32 mouse cellular contexts compared by ENCODE assay signal in the genomic region with DNA sequence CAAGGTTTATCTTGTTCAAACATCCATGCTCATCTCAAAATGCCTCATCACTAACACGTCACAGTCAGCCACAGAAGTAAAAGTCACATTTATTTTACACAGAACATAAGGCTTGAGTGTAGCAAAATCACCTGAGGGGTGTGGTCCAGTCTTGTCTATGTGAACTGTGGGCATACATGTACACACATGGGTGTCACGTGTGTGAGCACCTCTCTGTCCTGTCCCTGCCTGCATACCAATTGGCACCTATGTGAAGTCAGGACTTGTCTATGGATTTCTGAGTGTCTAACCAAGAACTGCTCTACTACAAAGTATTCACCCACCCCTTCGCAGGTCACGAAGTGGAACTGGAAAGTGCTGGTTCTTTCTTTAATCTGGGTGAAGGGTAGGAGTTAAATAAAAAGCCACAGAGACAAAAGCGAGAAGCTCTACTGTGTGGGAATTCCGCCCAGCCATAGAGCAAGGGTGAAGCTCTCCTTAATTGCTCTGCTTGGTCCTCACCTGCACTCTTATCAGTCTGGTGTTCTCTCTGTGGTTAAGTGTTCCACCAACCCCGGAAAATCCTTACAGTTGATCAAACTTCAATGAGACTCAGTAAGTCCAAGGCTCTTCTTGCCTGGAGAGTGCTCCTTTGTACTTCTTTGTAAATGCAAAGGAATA. TPM values are rescaled to one million over a fixed set of nuclear protein-coding genes. Genes with fewer than 3 reads are reported as not detected.
A peak's percentile ranks its signal among the peaks of the same experiment; 100 is the strongest.
DNase-seq lines count a peak whose midpoint lies in the region; ATAC-seq and TF ChIP-seq lines count a peak whose summit lies in the region.
"Had no signal": no experiment of that assay in that cellular context is flagged by ENCODE, and none has a peak within 500 bp of the region (broad histone marks: within the 10 kb centered on the region; RNA-seq: fewer than 3 reads in every experiment).

No protein-coding gene starts in this region.

- H3K4me3 ChIP-seq in lung, embryonic 14.5 days (ENCODE audit: low read depth, low read length): no peak overlapping the region
- no peak overlapping the region for H3K4me3 ChIP-seq in embryonic facial prominence, embryonic 14.5 days (ENCODE audit: low read depth, low read length)
- no peak overlapping the region for H3K4me3 ChIP-seq in small intestine, adult 2 months (ENCODE audit: low read depth, low read length)
- no peak overlapping the region for H3K4me3 ChIP-seq in hindbrain, embryonic 13.5 days
- H3K4me3 ChIP-seq: erythroblast, embryonic 14.5 days; gastrocnemius, adult 2 months; heart, adult 2 months; heart, embryonic 12.5 days; hindbrain, embryonic 10.5 days; kidney, embryonic 15.5 days; liver, embryonic 15.5 days; lung, embryonic 15.5 days; midbrain, embryonic 13.5 days had no signal

- 70% methylated on average over 7 of the region's 7 CpGs for WGBS in lung, embryonic 14.5 days
- 83% methylated on average over 7 of the region's 7 CpGs for WGBS in embryonic facial prominence, embryonic 14.5 days
- WGBS in small intestine, adult 2 months: 36% methylated on average over 7 of the region's 7 CpGs
- WGBS in hindbrain, embryonic 13.5 days: 88% methylated on average over 7 of the region's 7 CpGs

- no peak for TF ChIP-seq CTCF in lung, embryonic 14.5 days (IDR thresholded peaks at IDR 0.05; ENCODE audit: low read depth)
- no peak for TF ChIP-seq CTCF in small intestine, adult 2 months (IDR thresholded peaks at IDR 0.05; ENCODE audit: extremely low read depth, insufficient read length, insufficient replicate concordance, low read depth, low read length)

- peak overlapping the region; percentile 27; the same call in 1 of the 2 replicates for H3K27ac ChIP-seq in lung, embryonic 14.5 days (ENCODE audit: low read depth)
- H3K27ac ChIP-seq in embryonic facial prominence, embryonic 14.5 days (replicated peaks; ENCODE audit: low read depth, low read length): no peak overlapping the region
- H3K27ac ChIP-seq in small intestine, adult 2 months (ENCODE audit: insufficient read depth, low read depth, low read length): peak overlapping the region; percentile 84
- H3K27ac ChIP-seq in hindbrain, embryonic 13.5 days: no peak overlapping the region
- H3K27ac ChIP-seq: gastrocnemius, adult 2 months; heart, adult 2 months; hindbrain, embryonic 10.5 days; hindbrain, postnatal 0 days; kidney, embryonic 15.5 days; liver, embryonic 15.5 days; lung, embryonic 15.5 days; macrophage; midbrain, embryonic 13.5 days had no signal

- ATAC-seq in lung, embryonic 14.5 days (ENCODE audit: insufficient read depth): no peak
- peak; percentile 26; the same call in 1 of the 2 replicates for ATAC-seq in embryonic facial prominence, embryonic 14.5 days (ENCODE audit: low read depth)
- no peak for ATAC-seq in hindbrain, embryonic 13.5 days (ENCODE audit: low FRiP score)
- ATAC-seq: activated CD4-positive, CD25-positive, alpha-beta regulatory T cell, adult 4 months; CD4-positive, CD25-positive, alpha-beta regulatory T cell, adult 4 months; forebrain, embryonic 16.5 days; hindbrain, postnatal 0 days; midbrain, embryonic 13.5 days had no signal

- no peaks in the 10 kb centered on the region for H3K4me1 ChIP-seq in lung, embryonic 14.5 days (ENCODE audit: insufficient read depth)
- H3K4me1 ChIP-seq in embryonic facial prominence, embryonic 14.5 days (ENCODE audit: control insufficient read depth, insufficient read depth, low read length): no peaks in the 10 kb centered on the region
- peaks cover 9% of the 10 kb centered on the region; the same call in 1 of the 2 replicates for H3K4me1 ChIP-seq in small intestine, adult 2 months (ENCODE audit: control insufficient read depth, insufficient read depth, insufficient read length, low read length)
- H3K4me1 ChIP-seq in hindbrain, embryonic 13.5 days (replicated peaks): peaks cover 3% of the 10 kb centered on the region
- H3K4me1 ChIP-seq: liver, embryonic 15.5 days had no signal

- no peaks in the 10 kb centered on the region for H3K36me3 ChIP-seq in lung, embryonic 14.5 days (ENCODE audit: insufficient read depth)
- H3K36me3 ChIP-seq in embryonic facial prominence, embryonic 14.5 days (ENCODE audit: control insufficient read depth, insufficient read depth, low read length): peaks cover 21% of the 10 kb centered on the region
- H3K36me3 ChIP-seq in small intestine, adult 2 months (ENCODE audit: control insufficient read depth, insufficient read depth, low read length): no peaks in the 10 kb centered on the region
- H3K36me3 ChIP-seq in hindbrain, embryonic 13.5 days: peaks cover 28% of the 10 kb centered on the region
- H3K36me3 ChIP-seq: liver, embryonic 15.5 days had no signal

- no peak overlapping the region for H3K4me2 ChIP-seq in lung, embryonic 14.5 days
- H3K4me2 ChIP-seq in embryonic facial prominence, embryonic 14.5 days (ENCODE audit: low read depth, low read length): no peak overlapping the region
- no peak overlapping the region for H3K4me2 ChIP-seq in hindbrain, embryonic 13.5 days
- H3K4me2 ChIP-seq: heart, embryonic 12.5 days; kidney, embryonic 15.5 days; liver, embryonic 15.5 days; lung, embryonic 15.5 days; midbrain, embryonic 13.5 days had no signal

- no peak for TF ChIP-seq POLR2A in small intestine, adult 2 months (IDR thresholded peaks at IDR 0.05; ENCODE audit: low read depth, low read length)

- no peak overlapping the region for H3K9ac ChIP-seq in lung, embryonic 14.5 days
- H3K9ac ChIP-seq in embryonic facial prominence, embryonic 14.5 days (ENCODE audit: low read depth, low read length): no peak overlapping the region
- H3K9ac ChIP-seq in hindbrain, embryonic 13.5 days: no peak overlapping the region
- H3K9ac ChIP-seq: heart, embryonic 12.5 days; kidney, embryonic 15.5 days; liver, embryonic 15.5 days; lung, embryonic 15.5 days; midbrain, embryonic 13.5 days had no signal

- H3K9me3 ChIP-seq in lung, embryonic 14.5 days (ENCODE audit: low read depth, low read length): no peaks in the 10 kb centered on the region
- no peaks in the 10 kb centered on the region; the same call in 1 of the 2 replicates for H3K9me3 ChIP-seq in embryonic facial prominence, embryonic 14.5 days (ENCODE audit: control insufficient read depth, low read length)
- no peaks in the 10 kb centered on the region; the same call in 1 of the 2 replicates for H3K9me3 ChIP-seq in hindbrain, embryonic 13.5 days
- H3K9me3 ChIP-seq: heart, embryonic 12.5 days; hindbrain, embryonic 10.5 days; kidney, embryonic 15.5 days; liver, embryonic 15.5 days; lung, embryonic 15.5 days; midbrain, embryonic 13.5 days had no signal

- DNase-seq in lung, embryonic 14.5 days: no peak
- DNase-seq in lung, postnatal 4 days: no peak
- peak; percentile 17 for DNase-seq in ES-CJ7 (ENCODE audit: low read depth, low spot score)
- DNase-seq in embryonic facial prominence, embryonic 14.5 days (ENCODE audit: low spot score): no peak
- DNase-seq in right cerebral cortex, postnatal 10 days (ENCODE audit: low spot score in 2 of 2): no peak
- no peak for DNase-seq in left cerebral cortex, adult 9 months (ENCODE audit: low spot score in 2 of 2)
- DNase-seq: adrenal gland, adult 2 months; cerebellum, adult 8-10 months; cerebellum, postnatal 25 days; gastrocnemius, adult 2 months; gastrocnemius, postnatal 36 days; heart, adult 2 months; kidney, adult 18-20 months; kidney, postnatal 4 days; layer of hippocampus, postnatal 36 days; right cerebral cortex, postnatal 14 days; thymus, adult 2 months; thymus, postnatal 36 days had no signal

- no peaks in the 10 kb centered on the region for H3K27me3 ChIP-seq in lung, embryonic 14.5 days (ENCODE audit: insufficient read depth, low read length)
- H3K27me3 ChIP-seq in embryonic facial prominence, embryonic 14.5 days (replicated peaks; ENCODE audit: control insufficient read depth, insufficient read depth, low read length): no peaks in the 10 kb centered on the region
- H3K27me3 ChIP-seq in small intestine, adult 2 months (ENCODE audit: control insufficient read depth, insufficient read depth, low read length): no peaks in the 10 kb centered on the region
- H3K27me3 ChIP-seq in hindbrain, embryonic 13.5 days: no peaks in the 10 kb centered on the region
- H3K27me3 ChIP-seq: heart, embryonic 12.5 days; kidney, embryonic 15.5 days; liver, embryonic 15.5 days; lung, embryonic 15.5 days; midbrain, embryonic 13.5 days had no signal

RNA-seq across cellular contexts. Expression of gene 1110051M20Rik, which starts 20.3 kb away (rescaled TPM):
- 73.3 and 73.4 TPM in 2 replicates for polyA plus RNA-seq in lung, embryonic 14.5 days (2014; fragmentation: Nextera tagmentation; extraction: Ambion mirVana)
- polyA plus RNA-seq in embryonic facial prominence, embryonic 14.5 days (2014; fragmentation: Nextera tagmentation; extraction: Ambion mirVana): 56.0 and 59.2 TPM in 2 replicates
- 2.5 and 3.9 TPM in 2 replicates for polyA plus RNA-seq in small intestine, adult 2 months (2012; rRNA removed)
- 147 and 155 TPM in 2 replicates for polyA plus RNA-seq in hindbrain, embryonic 13.5 days (2015; fragmentation: Nextera tagmentation; extraction: Ambion mirVana)

RNA-seq across cellular contexts. Expression of gene Lrp4, which starts 33.1 kb away (rescaled TPM):
- polyA plus RNA-seq in lung, embryonic 14.5 days (2014; fragmentation: Nextera tagmentation; extraction: Ambion mirVana): 7.6 TPM in 2 replicates
- polyA plus RNA-seq in embryonic facial prominence, embryonic 14.5 days (2014; fragmentation: Nextera tagmentation; extraction: Ambion mirVana): 7.3 and 7.6 TPM in 2 replicates
- 6.4 and 12.0 TPM in 2 replicates for polyA plus RNA-seq in small intestine, adult 2 months (2012; rRNA removed)
- polyA plus RNA-seq in hindbrain, embryonic 13.5 days (2015; fragmentation: Nextera tagmentation; extraction: Ambion mirVana): 4.3 and 5.0 TPM in 2 replicates
- polyA plus RNA-seq: erythroblast, embryonic 14.5 days had no signal

Comparison
In these comparisons a context has a peak if more than half of its experiments do, and no peak if none do; other contexts are left out.
1. H3K27ac ChIP-seq: peak in lung, embryonic 14.5 days (single experiment) and small intestine, adult 2 months (single experiment); none in embryonic facial prominence, embryonic 14.5 days (single experiment) and hindbrain, embryonic 13.5 days (single experiment).
2. RNA of gene 1110051M20Rik, which starts 20.3 kb away (polyA plus RNA-seq): 147 to 155 TPM in hindbrain, embryonic 13.5 days, 73.3 to 73.4 TPM in lung, embryonic 14.5 days and 56.0 to 59.2 TPM in embryonic facial prominence, embryonic 14.5 days; 2.5 to 3.9 TPM in small intestine, adult 2 months; every median in the first group is over 10 times any median in the second.